20 mouse cellular contexts compared by ENCODE assay signal in genomic region chr9:110660208-110660607, GRCm38 (mm10). TPM values are rescaled to one million over a fixed set of nuclear protein-coding genes. Genes with fewer than 3 reads are reported as not detected.
DNase-seq lines count a peak whose midpoint lies in the region; ATAC-seq and TF ChIP-seq lines count a peak whose summit lies in the region.
"Had no signal": no experiment of that assay in that cellular context is flagged by ENCODE, and none has a peak within 500 bp of the region (broad histone marks: within the 10 kb centered on the region; RNA-seq: fewer than 3 reads in every experiment).

No protein-coding gene starts in this region.

- H3K4me1 ChIP-seq in liver, embryonic 13.5 days (replicated peaks), result peaks cover 87% of the 10 kb centered on the region
- peaks cover 63% of the 10 kb centered on the region for H3K4me1 ChIP-seq in liver, embryonic 11.5 days (replicated peaks; ENCODE audit: control insufficient read depth, insufficient read depth, low read length)
- H3K4me1 ChIP-seq in spleen, adult 2 months (ENCODE audit: control insufficient read depth, insufficient read depth, insufficient read length), result peaks cover 28% of the 10 kb centered on the region; the same call in 1 of the 2 replicates
- H3K4me1 ChIP-seq in stomach, postnatal 0 days (replicated peaks; ENCODE audit: control insufficient read depth, insufficient read depth), result peaks cover 3% of the 10 kb centered on the region

- H3K4me3 ChIP-seq in liver, embryonic 13.5 days (replicated peaks), result no peak overlapping the region
- no peak overlapping the region for H3K4me3 ChIP-seq in liver, embryonic 11.5 days (ENCODE audit: low read depth, low read length)
- no peak overlapping the region for H3K4me3 ChIP-seq in spleen, adult 2 months (ENCODE audit: extremely low read depth, insufficient read depth, insufficient read length)
- no peak overlapping the region for H3K4me3 ChIP-seq in stomach, postnatal 0 days (ENCODE audit: low read depth, low read length)
- H3K4me3 ChIP-seq: embryonic facial prominence, embryonic 10.5 days; gastrocnemius, adult 2 months; heart, embryonic 13.5 days; hindbrain, embryonic 12.5 days had no signal

- no peaks in the 10 kb centered on the region for H3K9me3 ChIP-seq in liver, embryonic 13.5 days (replicated peaks)
- H3K9me3 ChIP-seq in liver, embryonic 11.5 days (ENCODE audit: control insufficient read depth, low read length), result no peaks in the 10 kb centered on the region
- no peaks in the 10 kb centered on the region for H3K9me3 ChIP-seq in stomach, postnatal 0 days (ENCODE audit: control insufficient read depth, low read length)
- H3K9me3 ChIP-seq: embryonic facial prominence, embryonic 10.5 days; heart, embryonic 13.5 days; hindbrain, embryonic 12.5 days had no signal

- H3K27ac ChIP-seq in liver, embryonic 13.5 days, result peak overlapping the region; percentile 52
- H3K27ac ChIP-seq in liver, embryonic 11.5 days (ENCODE audit: low read depth, low read length), result no peak overlapping the region; the same call in 1 of the 2 replicates
- H3K27ac ChIP-seq in spleen, adult 2 months (ENCODE audit: insufficient read depth, low read length), result peak overlapping the region; percentile 37; the same call in 1 of the 2 replicates
- H3K27ac ChIP-seq in stomach, postnatal 0 days (replicated peaks), result 0 out of 2 replicates have a peak overlapping the region, but pooled peaks have one; percentile 24
- H3K27ac ChIP-seq: embryonic facial prominence, embryonic 10.5 days; gastrocnemius, adult 2 months; heart, embryonic 13.5 days; hindbrain, embryonic 12.5 days had no signal

- ATAC-seq in liver, embryonic 13.5 days (ENCODE audit: low read depth), result no peak
- no peak for ATAC-seq in liver, embryonic 11.5 days (replicated peaks; ENCODE audit: low FRiP score)
- no peak for ATAC-seq in stomach, postnatal 0 days (ENCODE audit: low FRiP score, low TSS enrichment)
- ATAC-seq: forebrain, embryonic 14.5 days; hindbrain, embryonic 16.5 days; inflammation-experienced regulatory T-cells, adult 6 months had no signal

- no peak for TF ChIP-seq POLR2A in spleen, adult 2 months (IDR thresholded peaks at IDR 0.05; ENCODE audit: low read depth, low read length)

- H3K9ac ChIP-seq in liver, embryonic 13.5 days, result 0 out of 2 replicates have a peak overlapping the region, but pooled peaks have one; percentile 1
- no peak overlapping the region for H3K9ac ChIP-seq in liver, embryonic 11.5 days (ENCODE audit: low read depth, low read length)
- H3K9ac ChIP-seq in stomach, postnatal 0 days (ENCODE audit: low read length), result no peak overlapping the region
- H3K9ac ChIP-seq: heart, embryonic 13.5 days had no signal

- no peak for DNase-seq in liver, embryonic 13.5 days
- no peak for DNase-seq in liver, embryonic 11.5 days (ENCODE audit: low spot score)
- DNase-seq in spleen, adult 2 months (ENCODE audit: low read depth in 1 of 2, low spot score in 2 of 2), result no peak
- no peak for DNase-seq in spleen, adult 18-20 months
- DNase-seq in R1 (ENCODE audit: low read depth, low spot score), result peak; percentile 34
- DNase-seq in stomach, postnatal 0 days (ENCODE audit: low spot score), result no peak
- no peak for DNase-seq in gastrocnemius, postnatal 4 days (ENCODE audit: low spot score in 2 of 2)
- no peak for DNase-seq in B cell, adult 2 months
- DNase-seq: adrenal gland, postnatal 10 days; cerebellum, adult 9-11 months; gastrocnemius, adult 2 months; gastrocnemius, postnatal 25 days; heart, adult 11 months; heart, postnatal 4 days had no signal

- TF ChIP-seq CTCF in spleen, adult 2 months (IDR thresholded peaks at IDR 0.05; ENCODE audit: extremely low read depth, insufficient read depth, insufficient read length, insufficient replicate concordance), result no peak
- TF ChIP-seq CTCF in stomach, postnatal 0 days (IDR thresholded peaks at IDR 0.05; ENCODE audit: low read depth), result no peak

- H3K27me3 ChIP-seq in liver, embryonic 13.5 days, result no peaks in the 10 kb centered on the region
- H3K27me3 ChIP-seq in liver, embryonic 11.5 days (replicated peaks; ENCODE audit: control insufficient read depth, insufficient read depth, low read length), result no peaks in the 10 kb centered on the region
- no peaks in the 10 kb centered on the region for H3K27me3 ChIP-seq in spleen, adult 2 months (ENCODE audit: control insufficient read depth, insufficient read depth, low read length)
- H3K27me3 ChIP-seq in stomach, postnatal 0 days (ENCODE audit: control insufficient read depth, insufficient read depth, low read length), result no peaks in the 10 kb centered on the region
- H3K27me3 ChIP-seq: heart, embryonic 13.5 days; hindbrain, embryonic 12.5 days had no signal

- peaks cover 5% of the 10 kb centered on the region; the same call in 1 of the 2 replicates for H3K36me3 ChIP-seq in liver, embryonic 13.5 days
- H3K36me3 ChIP-seq in liver, embryonic 11.5 days (ENCODE audit: control insufficient read depth, insufficient read depth, low read length), result no peaks in the 10 kb centered on the region
- H3K36me3 ChIP-seq in spleen, adult 2 months (ENCODE audit: control insufficient read depth, insufficient read depth, low read length), result peaks cover 3% of the 10 kb centered on the region
- H3K36me3 ChIP-seq in stomach, postnatal 0 days (ENCODE audit: control insufficient read depth, insufficient read depth, low read length), result no peaks in the 10 kb centered on the region

- WGBS in liver, embryonic 13.5 days (ENCODE audit: insufficient replicate concordance), result 80% methylated on average over 2 of the region's 2 CpGs
- 84% methylated on average over 2 of the region's 2 CpGs for WGBS in liver, embryonic 11.5 days
- WGBS in spleen, adult 2 months, result 70% methylated on average over 2 of the region's 2 CpGs
- 87% methylated on average over 2 of the region's 2 CpGs for WGBS in stomach, postnatal 0 days

- no peak overlapping the region for H3K4me2 ChIP-seq in liver, embryonic 13.5 days
- H3K4me2 ChIP-seq in liver, embryonic 11.5 days, result no peak overlapping the region; the same call in 1 of the 2 replicates
- H3K4me2 ChIP-seq in stomach, postnatal 0 days (replicated peaks; ENCODE audit: low read depth), result no peak overlapping the region
- H3K4me2 ChIP-seq: heart, embryonic 13.5 days; hindbrain, embryonic 12.5 days had no signal

- TF ChIP-seq EP300 in stomach, postnatal 0 days (optimal IDR thresholded peaks at IDR 0.05), result no peak

RNA-seq across cellular contexts. Expression of gene Ccdc12, which starts 3.9 kb away (rescaled TPM):
- polyA plus RNA-seq in liver, embryonic 13.5 days (2015; fragmentation: Nextera tagmentation; extraction: Ambion mirVana), result 84.4 and 86.3 TPM in 2 replicates
- 161 TPM in 2 replicates for polyA plus RNA-seq in liver, embryonic 11.5 days (2014; fragmentation: Nextera tagmentation; extraction: Ambion mirVana)
- polyA plus RNA-seq in spleen, adult 2 months (2012; rRNA removed), result 103 and 110 TPM in 2 replicates
- polyA plus RNA-seq in stomach, postnatal 0 days (2015; fragmentation: Nextera tagmentation; extraction: Ambion mirVana), result 139 and 144 TPM in 2 replicates
- 10 to 100 TPM; 57.0 to 57.9 TPM for total RNA-seq in gastrocnemius, postnatal 4 days (2021)

RNA-seq across cellular contexts. Expression of gene Nbeal2, which starts 6.2 kb away (rescaled TPM):
- polyA plus RNA-seq in liver, embryonic 13.5 days (2015; fragmentation: Nextera tagmentation; extraction: Ambion mirVana), result 1.6 and 2.1 TPM in 2 replicates
- polyA plus RNA-seq in liver, embryonic 11.5 days (2014; fragmentation: Nextera tagmentation; extraction: Ambion mirVana), result 8.0 TPM in 2 replicates
- 78.9 and 82.2 TPM in 2 replicates for polyA plus RNA-seq in spleen, adult 2 months (2012; rRNA removed)
- polyA plus RNA-seq in stomach, postnatal 0 days (2015; fragmentation: Nextera tagmentation; extraction: Ambion mirVana), result 5.7 and 6.2 TPM in 2 replicates
- 1 to 10 TPM; 3.1 to 3.4 TPM for total RNA-seq in gastrocnemius, postnatal 4 days (2021)

RNA-seq across cellular contexts. Expression of gene Nradd, which starts 36.0 kb away (rescaled TPM):
- 2.7 and 2.8 TPM in 2 replicates for polyA plus RNA-seq in liver, embryonic 13.5 days (2015; fragmentation: Nextera tagmentation; extraction: Ambion mirVana)
- polyA plus RNA-seq in liver, embryonic 11.5 days (2014; fragmentation: Nextera tagmentation; extraction: Ambion mirVana), result 8.2 and 9.9 TPM in 2 replicates
- 5.2 and 5.5 TPM in 2 replicates for polyA plus RNA-seq in spleen, adult 2 months (2012; rRNA removed)
- polyA plus RNA-seq in stomach, postnatal 0 days (2015; fragmentation: Nextera tagmentation; extraction: Ambion mirVana), result 14.5 and 15.9 TPM in 2 replicates
- 1 to 10 TPM; 4.0 to 4.3 TPM for total RNA-seq in gastrocnemius, postnatal 4 days (2021)
